Mouse (Mus musculus) forebrain, embryonic 13.5 days (tissue): ENCODE data around the gene Arl5b. TPM values are rescaled to one million over a fixed set of nuclear protein-coding genes. Genes with fewer than 3 reads are reported as not detected.

Experiments
- ATAC-seq: fragments of 200-750 bp; cut with Nextera tagmentation; 2 replicates; pipeline ENCODE4 v1.8.0; 2017
- H3K27ac ChIP-seq: fragments of 300-500 bp; sonication (generic); 2 replicates; pipeline ENCODE4 v1.5.1; 2015; ENCODE audit warnings: inconsistent platforms, mild to moderate bottlenecking, moderate library complexity
- H3K27me3 ChIP-seq: fragments of 300-500 bp; sonication (generic); 2 replicates; pipeline ENCODE4 v1.6.1; 2015; ENCODE audit warnings: mild to moderate bottlenecking, inconsistent platforms
- H3K36me3 ChIP-seq: fragments of 300-500 bp; sonication (generic); 2 replicates; pipeline ENCODE4 v1.6.1; 2015; ENCODE audit warnings: mild to moderate bottlenecking, inconsistent platforms; ENCODE audit not compliant: poor library complexity, severe bottlenecking
- H3K4me1 ChIP-seq: fragments of 300-500 bp; sonication (generic); 2 replicates; pipeline ENCODE4 v1.6.1; 2015; ENCODE audit warnings: inconsistent platforms
- H3K4me2 ChIP-seq: fragments of 300-500 bp; sonication (generic); 2 replicates; pipeline ENCODE4 v1.6.1; 2015; ENCODE audit warnings: inconsistent platforms, mild to moderate bottlenecking, moderate library complexity
- H3K4me3 ChIP-seq: fragments of 300-500 bp; sonication (generic); 2 replicates; pipeline ENCODE4 v1.5.1; 2015; ENCODE audit warnings: mild to moderate bottlenecking, inconsistent platforms
- H3K9ac ChIP-seq: fragments of 300-500 bp; sonication (generic); 2 replicates; pipeline ENCODE4 v1.6.1; 2015; ENCODE audit warnings: mild to moderate bottlenecking, inconsistent platforms
- H3K9me3 ChIP-seq: fragments of 300-500 bp; sonication (generic); replicated peaks from 2 replicates; pipeline ENCODE4 v1.6.1; 2016; ENCODE audit warnings: inconsistent platforms
- WGBS: fragments of 180-500 bp; shearing (Covaris S2); methylation state at CpG from one replicate; pipeline ENCODE4 v1.1.7; 2015; 5-methylcytosine and 5-hydroxymethylcytosine counted together
- polyA plus RNA-seq: library from polyadenylated mRNA; unstranded; fragments of >200 nt; fragmentation: Nextera tagmentation; extraction: Ambion mirVana; gene quantifications from 2 replicates; pipeline ENCODE4 v1.2.1, GENCODE M21; 2015

The Arl5b gene
- 37.1 and 38.6 TPM in 2 replicates for polyA plus RNA-seq

- WGBS: 8% methylated on average over 20 of the region's 20 CpGs
- Histone ChIP-seq H3K36me3 (0 out of 2 replicates have a peak, but pooled peaks cover 7% of the 10 kb centered on the region), H3K9ac (peak within 1 kb of the TSS; percentile 71), H3K4me2 (peak within 1 kb of the TSS; percentile 64), H3K9me3 (no peaks in the 10 kb centered on the region), H3K27me3 (no peaks in the 10 kb centered on the region), H3K4me3 (peak within 1 kb of the TSS; percentile 62), H3K4me1 (peaks cover 15% of the 10 kb centered on the region), H3K27ac (peak within 1 kb of the TSS; percentile 54; the same call in 1 of the 2 replicates)
- peak; percentile 99 for ATAC-seq
These were observed at the start of gene Arl5b for GRCm38 (mm10) chr2:15049117-15049873. Gene Arl5b, plus strand, starts transcription at chr2:15049395.

GRCm38 (mm10) chr2:15007531-15007930 is 41.7 kb upstream of the Arl5b start:
- Histone ChIP-seq H3K4me2 (no peak overlapping the region), H3K9ac (no peak overlapping the region), H3K9me3 (no peaks in the 10 kb centered on the region), H3K4me3 (no peak overlapping the region), H3K27ac (no peak overlapping the region), H3K36me3 (peaks cover 10% of the 10 kb centered on the region; the same call in 1 of the 2 replicates), H3K27me3 (no peaks in the 10 kb centered on the region), H3K4me1 (no peaks in the 10 kb centered on the region)
- 87% methylated on average over 3 of the region's 3 CpGs for WGBS
- no peak for ATAC-seq

GRCm38 (mm10) chr2:15008072-15008471 is 41.1 kb upstream of the Arl5b start:
- ATAC-seq: no peak
- no peak overlapping the region for H3K4me3 ChIP-seq
- H3K4me1 ChIP-seq: no peaks in the 10 kb centered on the region
- H3K4me2 ChIP-seq: no peak overlapping the region
- no peak overlapping the region for H3K27ac ChIP-seq
- H3K27me3 ChIP-seq: no peaks in the 10 kb centered on the region
- no peak overlapping the region for H3K9ac ChIP-seq
- peaks cover 10% of the 10 kb centered on the region; the same call in 1 of the 2 replicates for H3K36me3 ChIP-seq
- H3K9me3 ChIP-seq: no peaks in the 10 kb centered on the region
- WGBS: 93% methylated on average over 1 of the region's 1 CpGs

DNA sequence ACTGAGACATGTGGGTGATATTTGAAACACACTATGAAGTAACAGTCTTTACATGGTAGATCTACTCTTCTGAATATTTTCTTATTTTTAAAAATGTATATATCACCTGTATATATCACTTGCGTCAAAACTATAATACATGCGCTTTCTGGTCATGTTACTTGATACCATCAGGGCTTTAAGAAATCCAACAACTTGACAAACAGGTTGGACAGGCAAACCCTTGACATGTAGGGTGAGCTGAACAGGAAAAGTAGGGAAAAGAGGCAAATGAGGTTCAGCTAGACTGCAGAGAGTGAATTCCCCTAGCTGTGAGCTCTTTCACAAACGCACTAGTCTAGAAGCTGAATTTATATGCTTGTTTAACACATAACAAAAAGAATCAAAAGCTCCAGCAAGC is 22.4 kb upstream of the Arl5b start:
- no peak overlapping the region for H3K4me3 ChIP-seq
- no peak for ATAC-seq
- H3K9ac ChIP-seq: no peak overlapping the region
- no peaks in the 10 kb centered on the region for H3K9me3 ChIP-seq
- H3K4me2 ChIP-seq: no peak overlapping the region
- no peaks in the 10 kb centered on the region for H3K27me3 ChIP-seq
- WGBS: 96% methylated on average over 3 of the region's 3 CpGs
- peaks cover 9% of the 10 kb centered on the region for H3K36me3 ChIP-seq
- no peaks in the 10 kb centered on the region for H3K4me1 ChIP-seq
- H3K27ac ChIP-seq: no peak overlapping the region

- Histone ChIP-seq H3K9me3 (no peaks in the 10 kb centered on the region), H3K9ac (no peak overlapping the region), H3K27me3 (no peaks in the 10 kb centered on the region), H3K4me3 (no peak overlapping the region), H3K36me3 (peaks cover 12% of the 10 kb centered on the region), H3K27ac (no peak overlapping the region), H3K4me2 (no peak overlapping the region), H3K4me1 (no peaks in the 10 kb centered on the region)
- ATAC-seq: no peak
- WGBS: 80% methylated on average over 1 of the region's 1 CpGs
These were observed 21.4 kb upstream of the Arl5b start for GRCm38 (mm10) chr2:15027816-15028215.

- Histone ChIP-seq H3K36me3 (peaks cover 20% of the 10 kb centered on the region), H3K4me1 (no peaks in the 10 kb centered on the region), H3K27ac (no peak overlapping the region), H3K9me3 (no peaks in the 10 kb centered on the region), H3K4me2 (no peak overlapping the region), H3K4me3 (no peak overlapping the region), H3K27me3 (no peaks in the 10 kb centered on the region), H3K9ac (no peak overlapping the region)
- 95% methylated on average over 6 of the region's 6 CpGs for WGBS
- ATAC-seq: no peak
These were observed 10.5 kb upstream of the Arl5b start for GRCm38 (mm10) chr2:15038705-15039104.

GRCm38 (mm10) chr2:15040326-15040725 is 8.9 kb upstream of the Arl5b start:
- 58% methylated on average over 5 of the region's 5 CpGs for WGBS
- peaks cover 26% of the 10 kb centered on the region for H3K36me3 ChIP-seq
- H3K4me3 ChIP-seq: no peak overlapping the region
- no peak overlapping the region for H3K4me2 ChIP-seq
- no peaks in the 10 kb centered on the region for H3K27me3 ChIP-seq
- ATAC-seq: no peak
- H3K4me1 ChIP-seq: no peaks in the 10 kb centered on the region
- no peak overlapping the region for H3K27ac ChIP-seq
- no peak overlapping the region for H3K9ac ChIP-seq
- H3K9me3 ChIP-seq: no peaks in the 10 kb centered on the region

DNA sequence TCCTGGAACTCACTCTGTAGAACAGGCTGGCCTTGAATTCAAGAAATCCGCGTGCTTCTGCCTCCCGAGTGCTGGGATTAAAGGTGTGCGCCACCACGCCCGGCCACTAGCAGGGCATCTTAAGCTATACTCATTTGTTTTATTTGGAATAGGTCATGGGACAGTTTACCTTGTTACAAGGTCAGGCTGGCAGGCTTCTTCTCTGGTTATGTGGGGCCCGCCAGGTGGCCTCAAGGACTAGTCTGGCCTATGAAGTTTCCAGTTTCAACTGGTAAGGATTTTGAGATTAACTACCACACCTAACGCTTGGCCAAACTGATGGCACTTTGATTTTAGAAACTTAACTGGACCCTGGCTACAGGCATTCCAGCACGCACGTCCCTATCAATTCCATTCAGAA is 5.3 kb downstream of the Arl5b start:
- 23% methylated on average over 10 of the region's 10 CpGs for WGBS
- Histone ChIP-seq H3K4me2 (peak overlapping the region; percentile 64), H3K36me3 (0 out of 2 replicates have a peak, but pooled peaks cover 5% of the 10 kb centered on the region), H3K9ac (peak overlapping the region; percentile 73), H3K4me1 (peaks cover 35% of the 10 kb centered on the region), H3K4me3 (peak overlapping the region; percentile 74), H3K27ac (peak overlapping the region; percentile 60), H3K27me3 (no peaks in the 10 kb centered on the region), H3K9me3 (no peaks in the 10 kb centered on the region)
- no peak for ATAC-seq

DNA sequence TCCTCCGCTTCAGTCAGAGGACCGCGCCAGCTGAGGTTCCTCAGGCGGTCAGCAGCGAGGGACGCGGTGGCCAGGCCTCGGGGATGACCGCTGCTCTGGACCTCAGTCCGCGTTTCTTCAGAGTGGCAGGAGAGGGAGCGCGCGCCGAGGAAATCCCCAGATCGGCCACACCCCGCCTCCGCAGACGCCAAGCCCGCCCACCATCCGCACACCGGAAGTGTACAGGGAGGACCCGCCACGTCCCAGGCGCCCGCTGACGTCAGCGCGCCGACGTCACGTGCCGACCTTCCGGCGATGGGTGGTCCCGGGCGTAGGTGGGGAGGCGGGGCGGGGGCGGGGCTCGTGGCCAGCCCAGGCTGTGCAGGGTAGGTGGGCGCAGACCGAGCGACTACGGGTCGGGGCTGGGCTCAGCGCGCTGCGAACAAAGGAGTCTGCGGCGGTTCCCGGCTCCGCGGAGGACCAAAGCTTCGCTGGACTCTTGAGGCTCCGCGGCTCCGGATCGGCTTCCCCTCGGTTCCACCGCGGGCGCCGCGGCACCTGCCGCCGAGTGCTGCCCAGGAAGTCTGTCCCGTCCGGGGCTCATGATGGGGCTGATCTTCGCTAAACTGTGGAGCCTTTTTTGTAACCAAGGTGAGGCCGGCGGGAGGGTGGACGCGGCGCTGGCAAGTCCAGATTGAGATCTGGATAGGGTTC is 5.9 kb downstream of the Arl5b start, which contains the start of gene Nsun6:
TSS of gene Nsun6 (minus strand) at position 125 of the 693 bp plus-strand sequence.
- H3K36me3 ChIP-seq: 0 out of 2 replicates have a peak, but pooled peaks cover 5% of the 10 kb centered on the region
- peak within 1 kb of the TSS; percentile 74 for H3K4me3 ChIP-seq
- peaks cover 33% of the 10 kb centered on the region for H3K4me1 ChIP-seq
- no peaks in the 10 kb centered on the region for H3K9me3 ChIP-seq
- peak; percentile 99 for ATAC-seq
- whole genome bisulfite sequencing: under 1% methylated on average over 72 of the region's 75 CpGs
- no peaks in the 10 kb centered on the region for H3K27me3 ChIP-seq
- H3K9ac ChIP-seq: peak within 1 kb of the TSS; percentile 98
- H3K27ac ChIP-seq: peak within 1 kb of the TSS; percentile 92
- peak within 1 kb of the TSS; percentile 65 for H3K4me2 ChIP-seq

- Histone ChIP-seq H3K9me3 (no peaks in the 10 kb centered on the region), H3K9ac (peak overlapping the region; percentile 98), H3K4me2 (peak overlapping the region; percentile 65), H3K4me3 (peak overlapping the region; percentile 74), H3K4me1 (peaks cover 33% of the 10 kb centered on the region), H3K36me3 (0 out of 2 replicates have a peak, but pooled peaks cover 5% of the 10 kb centered on the region), H3K27me3 (no peaks in the 10 kb centered on the region), H3K27ac (peak overlapping the region; percentile 92)
- ATAC-seq: no peak
- under 1% methylated on average over 15 of the region's 15 CpGs for WGBS
These were observed 6.6 kb downstream of the Arl5b start for GRCm38 (mm10) chr2:15055741-15056151.

- Histone ChIP-seq H3K9ac (no peak overlapping the region), H3K27me3 (no peaks in the 10 kb centered on the region)
- WGBS: 85% methylated on average over 5 of the region's 5 CpGs
These were observed 9.0 kb downstream of the Arl5b start for GRCm38 (mm10) chr2:15058227-15058626.

DNA sequence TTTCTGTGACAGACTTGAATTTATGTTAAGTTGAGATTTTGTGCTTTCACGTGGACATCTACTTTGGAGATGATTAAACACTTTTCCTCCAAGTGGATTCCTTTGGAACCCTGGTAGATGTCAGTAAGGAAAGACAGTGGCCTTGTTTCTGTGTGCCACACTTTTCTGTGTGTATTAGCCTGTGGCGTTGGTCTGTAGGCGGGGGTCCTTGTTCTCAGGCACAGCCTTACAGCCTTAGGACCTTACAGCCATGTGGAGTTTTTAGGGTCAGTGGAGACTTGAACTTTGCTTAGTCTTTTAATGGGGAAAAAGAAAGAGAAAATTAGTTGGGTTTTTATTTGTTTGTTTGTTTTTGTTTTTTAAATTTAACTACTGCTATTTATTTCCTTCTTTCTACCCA is 11.7 kb downstream of the Arl5b start:
- H3K9ac ChIP-seq: no peak overlapping the region
- H3K36me3 ChIP-seq: 0 out of 2 replicates have a peak, but pooled peaks cover 9% of the 10 kb centered on the region
- peaks cover 47% of the 10 kb centered on the region for H3K4me1 ChIP-seq
- no peaks in the 10 kb centered on the region for H3K9me3 ChIP-seq
- H3K27ac ChIP-seq: no peak overlapping the region
- no peak overlapping the region for H3K4me3 ChIP-seq
- no peak for ATAC-seq
- H3K27me3 ChIP-seq: no peaks in the 10 kb centered on the region
- 81% methylated on average over 3 of the region's 3 CpGs for WGBS
- no peak overlapping the region for H3K4me2 ChIP-seq

More at GRCm38 (mm10) chr2:15058227-15058626, 9.0 kb downstream of the Arl5b start:
- no peak for ATAC-seq
- Histone ChIP-seq H3K4me2 (no peak overlapping the region), H3K9me3 (no peaks in the 10 kb centered on the region), H3K4me3 (no peak overlapping the region), H3K27ac (no peak overlapping the region), H3K36me3 (0 out of 2 replicates have a peak, but pooled peaks cover 9% of the 10 kb centered on the region), H3K4me1 (peaks cover 33% of the 10 kb centered on the region)
